Mouse (Mus musculus) megakaryocyte, embryonic 14.5 days (primary cell): ENCODE results near the gene Tmem209.

Source experiments
- FLI1 ChIP-seq: IDR thresholded peaks from 2 replicates; pipeline ENCODE4 v1.6.1; 2012; ENCODE audit warnings: low read length, inconsistent platforms, mixed read lengths
- GATA1 ChIP-seq: IDR thresholded peaks from 3 replicates; pipeline ENCODE4 v1.6.1; 2012; ENCODE audit warnings: mixed read lengths, low read length, inconsistent platforms, borderline replicate concordance

DNA sequence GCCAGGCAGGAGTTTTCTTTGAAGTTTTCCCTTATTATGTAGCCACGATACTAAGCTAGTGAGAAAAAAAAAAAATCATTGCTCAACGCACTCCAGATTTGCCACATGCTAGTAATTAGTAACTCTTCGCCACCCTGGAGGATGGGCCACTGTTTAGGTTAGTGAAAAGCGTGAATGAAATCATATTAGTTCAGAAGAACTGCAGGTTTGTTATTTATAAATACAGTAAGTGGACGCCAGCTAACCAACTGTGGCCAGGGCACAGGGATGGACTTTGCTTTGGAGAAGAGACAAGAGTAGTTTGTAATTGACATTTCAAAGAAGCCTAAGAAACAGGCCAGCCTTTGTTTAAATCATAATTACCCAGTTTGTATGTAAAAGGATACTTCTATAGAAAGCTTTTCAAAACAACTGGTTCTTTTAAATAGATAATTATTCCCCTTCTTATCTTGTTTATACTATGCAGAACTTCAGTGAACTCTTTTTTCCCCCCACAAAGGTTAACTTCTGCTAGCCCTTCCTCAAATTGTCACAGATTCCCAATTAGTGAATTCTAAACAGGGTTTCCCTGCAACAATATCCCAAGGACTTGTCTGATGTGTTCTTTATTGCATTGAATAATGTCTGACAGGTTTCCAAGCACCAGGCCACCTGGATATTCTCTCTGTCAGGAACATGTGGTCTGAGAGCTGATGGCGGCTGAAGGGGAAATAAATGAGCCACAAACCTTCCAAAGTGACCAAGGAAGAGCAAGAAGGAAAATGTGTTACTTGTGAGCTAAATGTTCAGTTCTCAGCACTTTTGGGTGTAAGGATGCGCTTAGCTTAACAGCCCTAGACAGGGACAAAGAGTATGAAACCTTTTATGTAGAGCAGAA lies 16.1 kb upstream of the Tmem209 start:
- TF ChIP-seq GATA1 (no peak), FLI1 (no peak)
